Mouse (Mus musculus) intestine, postnatal 0 days (tissue): ENCODE measurements around the gene Lgr6. TPM values are rescaled to one million over a fixed set of nuclear protein-coding genes. Genes with fewer than 3 reads are reported as not detected.

Experiments
- ATAC-seq: fragments of 200-750 bp; cut with Nextera tagmentation; 2 replicates; pipeline ENCODE4 v1.8.0; 2017; ENCODE audit warnings: mild to moderate bottlenecking, moderate TSS enrichment, moderate library complexity
- H3K27ac ChIP-seq: fragments of 300-500 bp; sonication (generic); 2 replicates; pipeline ENCODE4 v1.5.1; 2014; ENCODE audit warnings: mild to moderate bottlenecking, low read depth, low read length, moderate library complexity
- H3K27me3 ChIP-seq: fragments of 300-500 bp; sonication (generic); replicated peaks from 2 replicates; pipeline ENCODE4 v1.6.1; 2014; ENCODE audit warnings: low read length, mixed read lengths; ENCODE audit not compliant: control insufficient read depth, insufficient read depth
- H3K36me3 ChIP-seq: fragments of 300-500 bp; sonication (generic); 2 replicates; pipeline ENCODE4 v1.6.1; 2014; ENCODE audit warnings: mild to moderate bottlenecking, moderate library complexity; ENCODE audit not compliant: control insufficient read depth, insufficient read depth
- H3K4me1 ChIP-seq: fragments of 300-500 bp; sonication (generic); replicated peaks from 2 replicates; pipeline ENCODE4 v1.6.1; 2014; ENCODE audit warnings: antibody characterized with exemption, low read length, mixed read lengths; ENCODE audit not compliant: control insufficient read depth, insufficient read depth
- H3K4me2 ChIP-seq: fragments of 300-500 bp; sonication (generic); replicated peaks from 2 replicates; pipeline ENCODE4 v1.6.1; 2014; ENCODE audit warnings: low read depth, mild to moderate bottlenecking, moderate library complexity
- H3K4me3 ChIP-seq: fragments of 300-500 bp; sonication (generic); 2 replicates; pipeline ENCODE4 v1.5.1; 2014; ENCODE audit warnings: low read depth, low read length
- H3K9ac ChIP-seq: fragments of 300-500 bp; sonication (generic); 2 replicates; pipeline ENCODE4 v1.6.1; 2014; ENCODE audit warnings: mild to moderate bottlenecking, low read depth, low read length
- H3K9me3 ChIP-seq: fragments of 300-500 bp; sonication (generic); 2 replicates; pipeline ENCODE4 v1.6.1; 2016; ENCODE audit warnings: mixed run types; ENCODE audit not compliant: control insufficient read depth
- CTCF ChIP-seq: sonication (generic); IDR thresholded peaks from 2 replicates; pipeline ENCODE4 v1.5.1; 2016; ENCODE audit warnings: low read depth, mild to moderate bottlenecking, control low read depth, antibody characterized with exemption, moderate library complexity
- WGBS: fragments of 180-500 bp; shearing (Covaris S2); extraction: QIAGEN DNeasy Blood & Tissue Kit; methylation state at CpG from one replicate; pipeline ENCODE4 v1.1.7; 2014; 5-methylcytosine and 5-hydroxymethylcytosine counted together
- polyA plus RNA-seq: library from polyadenylated mRNA; unstranded; fragments of >200 nt; fragmentation: Nextera tagmentation; extraction: Ambion mirVana; gene quantifications from 2 replicates; pipeline ENCODE4 v1.2.1, GENCODE M21; 2015

Gene Lgr6
- 0.37 and 0.44 TPM in 2 replicates for polyA plus RNA-seq

- H3K27ac ChIP-seq = no peak within 1 kb of the TSS
- no peaks in the 10 kb centered on the region for H3K36me3 ChIP-seq
- 0 out of 2 replicates have a peak, but pooled peaks cover 3% of the 10 kb centered on the region for H3K4me1 ChIP-seq
- no peak for TF ChIP-seq CTCF
- peaks cover 41% of the 10 kb centered on the region for H3K27me3 ChIP-seq
- ATAC-seq = peak; percentile 15; the same call in 1 of the 2 replicates
- under 1% methylated on average over 40 of the region's 40 CpGs for WGBS
- no peaks in the 10 kb centered on the region for H3K9me3 ChIP-seq
- H3K9ac ChIP-seq = no peak within 1 kb of the TSS
- peak within 1 kb of the TSS; percentile 33 for H3K4me3 ChIP-seq
- H3K4me2 ChIP-seq = peak within 1 kb of the TSS; percentile 65
Measured at GRCm38 (mm10) chr1:135105124-135105523, at the start of gene Lgr6. Gene Lgr6 (minus strand): TSS chr1:135105276.

- Histone ChIP-seq H3K27me3 (no peaks in the 10 kb centered on the region), H3K4me3 (no peak overlapping the region), H3K27ac (peak overlapping the region; percentile 21; the same call in 1 of the 2 replicates), H3K4me2 (peak overlapping the region; percentile 49), H3K36me3 (peaks cover 22% of the 10 kb centered on the region), H3K9ac (0 out of 2 replicates have a peak overlapping the region, but pooled peaks have one; percentile 17), H3K4me1 (no peaks in the 10 kb centered on the region), H3K9me3 (no peaks in the 10 kb centered on the region)
- ATAC-seq = peak; percentile 71
- WGBS = 2% methylated on average over 14 of the region's 14 CpGs
- TF ChIP-seq CTCF = peak; percentile 89
Measured at GRCm38 (mm10) chr1:135154411-135154959, 49.4 kb upstream of the Lgr6 start.

- Histone ChIP-seq H3K27ac (peak overlapping the region; percentile 21), H3K4me3 (no peak overlapping the region), H3K9ac (0 out of 2 replicates have a peak overlapping the region, but pooled peaks have one; percentile 17), H3K4me1 (peaks cover 2% of the 10 kb centered on the region; the same call in 1 of the 2 replicates), H3K36me3 (peaks cover 22% of the 10 kb centered on the region), H3K9me3 (no peaks in the 10 kb centered on the region), H3K4me2 (peak overlapping the region; percentile 49), H3K27me3 (no peaks in the 10 kb centered on the region)
- no peak for TF ChIP-seq CTCF
- 31% methylated on average over 13 of the region's 13 CpGs for WGBS
- ATAC-seq = 0 out of 2 replicates have a peak, but pooled peaks have one; percentile 3
Measured at GRCm38 (mm10) chr1:135154011-135154410, 48.9 kb upstream of the Lgr6 start.

- no peak for ATAC-seq
- Histone ChIP-seq H3K9ac (no peak overlapping the region), H3K9me3 (no peaks in the 10 kb centered on the region), H3K4me3 (no peak overlapping the region), H3K4me2 (peak overlapping the region; percentile 30; the same call in 1 of the 2 replicates), H3K4me1 (peaks cover 8% of the 10 kb centered on the region), H3K36me3 (peaks cover 4% of the 10 kb centered on the region; the same call in 1 of the 2 replicates), H3K27ac (no peak overlapping the region), H3K27me3 (peaks cover 2% of the 10 kb centered on the region; the same call in 1 of the 2 replicates)
- 73% methylated on average over 5 of the region's 5 CpGs for WGBS
- no peak for TF ChIP-seq CTCF
Measured at GRCm38 (mm10) chr1:135148996-135149395, 43.9 kb upstream of the Lgr6 start.

- 77% methylated on average over 4 of the region's 4 CpGs for WGBS
- 0 out of 2 replicates have a peak overlapping the region, but pooled peaks have one; percentile 95 for H3K9ac ChIP-seq
- H3K27ac ChIP-seq = no peak overlapping the region; the same call in 1 of the 2 replicates
- no peak for ATAC-seq
- H3K4me1 ChIP-seq = peaks cover 8% of the 10 kb centered on the region
- H3K4me2 ChIP-seq = peak overlapping the region; percentile 80
- H3K9me3 ChIP-seq = no peaks in the 10 kb centered on the region
- TF ChIP-seq CTCF = no peak
- H3K36me3 ChIP-seq = peaks cover 4% of the 10 kb centered on the region; the same call in 1 of the 2 replicates
- H3K4me3 ChIP-seq = peak overlapping the region; percentile 90; the same call in 1 of the 2 replicates
- peaks cover 2% of the 10 kb centered on the region; the same call in 1 of the 2 replicates for H3K27me3 ChIP-seq
Measured at GRCm38 (mm10) chr1:135148476-135148875, 43.4 kb upstream of the Lgr6 start.

- TF ChIP-seq CTCF = no peak
- Histone ChIP-seq H3K27me3 (peaks cover 2% of the 10 kb centered on the region; the same call in 1 of the 2 replicates), H3K4me2 (peak overlapping the region; percentile 80), H3K36me3 (peaks cover 4% of the 10 kb centered on the region; the same call in 1 of the 2 replicates), H3K27ac (peak overlapping the region; percentile 89; the same call in 1 of the 2 replicates), H3K4me1 (peaks cover 8% of the 10 kb centered on the region), H3K4me3 (peak overlapping the region; percentile 90), H3K9ac (peak overlapping the region; percentile 95), H3K9me3 (no peaks in the 10 kb centered on the region)
- 12% methylated on average over 7 of the region's 7 CpGs for WGBS
- no peak; the same call in 1 of the 2 replicates for ATAC-seq
Measured at GRCm38 (mm10) chr1:135147702-135148058, 42.6 kb upstream of the Lgr6 start.
